Mouse (Mus musculus) liver, adult 2 months (tissue): ENCODE measurements around the gene Hcfc2. TPM values are rescaled to one million over a fixed set of nuclear protein-coding genes. Genes with fewer than 3 reads are reported as not detected.

ENCODE experiments used
- DNase-seq: peaks from one replicate; pipeline ENCODE4 v3.0.0-alpha.2; 2011; ENCODE audit warnings: low read depth, low spot score; ENCODE audit errors: extremely low read depth
- H3K27ac ChIP-seq: fragments of 200-500 bp; replicated peaks from 2 replicates; pipeline ENCODE4 v1.5.1; 2012; ENCODE audit warnings: low read depth, mild to moderate bottlenecking, control low read depth, inconsistent platforms, low read length; ENCODE audit not compliant: insufficient read depth
- H3K27me3 ChIP-seq: fragments of 200-500 bp; 2 replicates; pipeline ENCODE4 v1.6.1; 2012; ENCODE audit warnings: mild to moderate bottlenecking, moderate library complexity, low read length, inconsistent platforms; ENCODE audit not compliant: control insufficient read depth, insufficient read depth
- H3K36me3 ChIP-seq: fragments of 200-500 bp; 2 replicates; pipeline ENCODE4 v1.6.1; 2012; ENCODE audit warnings: low read length, inconsistent platforms; ENCODE audit not compliant: control insufficient read depth, insufficient read depth
- H3K4me1 ChIP-seq: fragments of 200-500 bp; 2 replicates; pipeline ENCODE4 v1.6.1; 2011; ENCODE audit warnings: low read length; ENCODE audit not compliant: control insufficient read depth, insufficient read depth
- H3K4me3 ChIP-seq: fragments of 200-500 bp; 2 replicates; pipeline ENCODE4 v1.5.1; 2011; ENCODE audit warnings: low read depth, mild to moderate bottlenecking, control low read depth, low read length, moderate library complexity; ENCODE audit not compliant: insufficient read depth
- H3K79me2 ChIP-seq: fragments of 200-500 bp; 2 replicates; pipeline ENCODE4 v1.6.1; 2012; ENCODE audit warnings: inconsistent platforms, mild to moderate bottlenecking, low read length, moderate library complexity; ENCODE audit not compliant: control insufficient read depth, insufficient read depth
- H3K9ac ChIP-seq: fragments of 200-500 bp; 2 replicates; pipeline ENCODE4 v1.6.1; 2012; ENCODE audit warnings: low read depth, mild to moderate bottlenecking, control low read depth, inconsistent platforms, low read length
- CTCF ChIP-seq: fragments of 200-500 bp; IDR thresholded peaks from 2 replicates; pipeline ENCODE4 v1.5.1; 2011; ENCODE audit warnings: low read depth, low read length, control low read depth
- POLR2A ChIP-seq: fragments of 200-500 bp; IDR thresholded peaks from 2 replicates; pipeline ENCODE4 v1.6.1; 2011; ENCODE audit warnings: low read length, control low read depth; ENCODE audit not compliant: insufficient read depth; ENCODE audit errors: extremely low read depth
- WGBS: fragments of 180-500 bp; shearing (Covaris S2); methylation state at CpG from one replicate; pipeline ENCODE4 v1.1.7; 2018; 5-methylcytosine and 5-hydroxymethylcytosine counted together
- polyA plus RNA-seq: library from polyadenylated mRNA; depleted of rRNA; stranded (reverse); fragments of >200 nt; gene quantifications from 2 replicates; pipeline ENCODE4 v1.2.3, GENCODE M21; 2012
- total RNA-seq: library from RNA; depleted of rRNA; stranded (reverse); fragments of >200 nt; gene quantifications from 2 replicates; pipeline ENCODE4 v1.2.3, GENCODE M21; 2014

Gene Hcfc2
- total and polyA plus RNA-seq, 2 experiments: 5.6 to 10.0 TPM

- Histone ChIP-seq H3K4me3 (no peak overlapping the region), H3K36me3 (peaks cover 54% of the 10 kb centered on the region), H3K27ac (no peak overlapping the region; the same call in 1 of the 2 replicates), H3K79me2 (peaks cover 9% of the 10 kb centered on the region), H3K9ac (no peak overlapping the region), H3K27me3 (no peaks in the 10 kb centered on the region), H3K4me1 (peaks cover 28% of the 10 kb centered on the region)
- TF ChIP-seq CTCF (no peak), POLR2A (no peak)
- peak; percentile 93 for DNase-seq
- WGBS: 18% methylated on average over 3 of the region's 3 CpGs
Observed at GRCm38 (mm10) chr10:82752921-82753320, 57.0 kb downstream of the Hcfc2 start.

GRCm38 (mm10) chr10:82754642-82755041 is 58.7 kb downstream of the Hcfc2 start:
- H3K4me1 ChIP-seq: peaks cover 36% of the 10 kb centered on the region
- H3K27me3 ChIP-seq: no peaks in the 10 kb centered on the region
- peak overlapping the region; percentile 53 for H3K27ac ChIP-seq
- H3K9ac ChIP-seq: no peak overlapping the region
- TF ChIP-seq CTCF: no peak
- TF ChIP-seq POLR2A: no peak
- H3K79me2 ChIP-seq: peaks cover 12% of the 10 kb centered on the region
- H3K4me3 ChIP-seq: no peak overlapping the region
- H3K36me3 ChIP-seq: peaks cover 42% of the 10 kb centered on the region
- DNase-seq: peak; percentile 82
- 16% methylated on average over 1 of the region's 1 CpGs for WGBS

DNA sequence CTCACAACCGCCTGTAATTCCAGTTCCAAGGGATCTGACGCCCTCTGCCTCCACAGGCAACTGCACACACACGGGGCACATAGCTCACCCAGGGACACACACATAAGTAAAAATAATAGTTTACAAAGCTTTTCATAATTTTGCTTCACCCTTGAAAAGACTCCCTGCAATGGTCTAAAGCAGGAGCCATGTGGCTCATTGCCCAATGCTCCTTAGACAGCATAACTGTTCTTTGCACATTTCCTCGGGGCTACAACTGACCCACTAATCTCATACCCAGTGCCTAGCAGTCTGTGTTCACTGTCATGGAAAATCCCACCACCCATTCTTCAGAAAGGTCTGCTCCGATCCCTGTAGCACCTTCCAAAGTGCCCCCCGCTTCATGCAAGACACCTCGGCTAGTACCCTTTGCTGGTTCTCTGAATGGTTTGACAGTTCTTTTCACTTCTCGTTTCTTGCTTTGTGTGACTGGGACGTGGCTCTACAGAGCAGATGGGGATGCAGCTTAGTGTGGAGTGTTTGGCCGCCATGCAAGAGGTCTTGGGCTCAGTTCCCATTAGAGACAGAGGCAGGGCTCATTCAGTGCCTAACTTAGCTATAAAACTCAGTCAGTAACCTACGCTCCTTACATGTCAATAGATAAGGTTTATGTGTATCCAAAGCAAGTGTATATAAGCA is 59.4 kb downstream of the Hcfc2 start:
- H3K36me3 ChIP-seq: peaks cover 39% of the 10 kb centered on the region
- no peak overlapping the region for H3K9ac ChIP-seq
- no peaks in the 10 kb centered on the region for H3K27me3 ChIP-seq
- 75% methylated on average over 11 of the region's 11 CpGs for WGBS
- H3K4me3 ChIP-seq: no peak overlapping the region
- peak; percentile 53 for DNase-seq
- H3K4me1 ChIP-seq: peaks cover 39% of the 10 kb centered on the region
- peaks cover 12% of the 10 kb centered on the region for H3K79me2 ChIP-seq
- TF ChIP-seq CTCF: no peak
- no peak for TF ChIP-seq POLR2A
- H3K27ac ChIP-seq: peak overlapping the region; percentile 47

- 94% methylated on average over 9 of the region's 9 CpGs for WGBS
- Histone ChIP-seq H3K4me1 (peaks cover 47% of the 10 kb centered on the region), H3K4me3 (no peak overlapping the region), H3K27ac (no peak overlapping the region), H3K79me2 (peaks cover 12% of the 10 kb centered on the region), H3K9ac (no peak overlapping the region), H3K36me3 (peaks cover 29% of the 10 kb centered on the region), H3K27me3 (no peaks in the 10 kb centered on the region)
- DNase-seq: no peak
- TF ChIP-seq CTCF (no peak), POLR2A (no peak)
Observed at GRCm38 (mm10) chr10:82756466-82756865, 60.5 kb downstream of the Hcfc2 start.

DNA sequence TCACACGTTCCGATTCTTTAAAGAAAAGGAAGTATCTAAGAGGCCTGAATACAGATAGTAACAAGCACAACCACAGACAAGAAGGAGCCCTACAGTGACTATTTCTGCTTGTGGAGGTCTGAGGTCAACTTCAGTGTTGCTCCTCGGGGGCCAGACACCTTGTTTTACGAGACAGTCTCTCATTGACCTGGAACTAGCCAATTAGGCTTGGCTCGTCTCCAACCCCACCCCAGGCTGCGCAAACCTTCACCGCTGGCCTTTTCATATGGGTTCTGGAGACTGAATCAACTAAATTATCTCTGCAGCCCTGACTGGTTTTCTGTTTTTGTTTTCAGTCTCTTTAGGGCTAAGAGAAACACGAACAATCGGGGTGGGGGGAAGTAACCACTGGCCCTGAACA is 61.4 kb downstream of the Hcfc2 start:
- H3K27me3 ChIP-seq: no peaks in the 10 kb centered on the region
- H3K27ac ChIP-seq: peak overlapping the region; percentile 14
- TF ChIP-seq POLR2A (no peak), CTCF (no peak)
- H3K4me3 ChIP-seq: no peak overlapping the region
- peaks cover 48% of the 10 kb centered on the region for H3K4me1 ChIP-seq
- WGBS: 27% methylated on average over 9 of the region's 9 CpGs
- no peak overlapping the region for H3K9ac ChIP-seq
- peaks cover 12% of the 10 kb centered on the region for H3K79me2 ChIP-seq
- DNase-seq: peak; percentile 62
- peaks cover 20% of the 10 kb centered on the region for H3K36me3 ChIP-seq

DNA sequence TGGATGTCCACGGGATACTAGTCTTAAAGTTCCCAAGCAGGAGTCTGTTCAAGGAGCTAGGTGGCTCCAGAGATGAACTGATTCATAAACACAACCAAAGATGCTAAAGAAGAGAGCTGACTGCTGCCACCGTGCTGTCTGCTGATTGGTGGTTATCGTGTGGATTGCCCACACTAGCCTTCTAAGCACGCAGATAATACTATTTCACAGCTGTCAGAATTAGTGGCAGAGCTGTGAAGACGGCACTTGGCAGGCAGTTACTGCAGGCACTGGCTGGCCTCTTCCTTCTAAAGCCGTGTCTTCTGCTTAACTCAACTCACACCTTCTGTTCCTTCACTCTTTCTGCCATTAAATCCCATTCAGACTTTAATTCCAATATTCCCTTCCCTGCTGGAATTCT is 62.4 kb downstream of the Hcfc2 start:
- TF ChIP-seq CTCF (no peak), POLR2A (no peak)
- Histone ChIP-seq H3K27me3 (no peaks in the 10 kb centered on the region), H3K9ac (peak overlapping the region; percentile 63), H3K4me1 (peaks cover 50% of the 10 kb centered on the region), H3K4me3 (no peak overlapping the region), H3K36me3 (peaks cover 19% of the 10 kb centered on the region), H3K27ac (peak overlapping the region; percentile 95), H3K79me2 (peaks cover 12% of the 10 kb centered on the region)
- DNase-seq: no peak
- WGBS: 42% methylated on average over 6 of the region's 6 CpGs
